In the genomic region with DNA sequence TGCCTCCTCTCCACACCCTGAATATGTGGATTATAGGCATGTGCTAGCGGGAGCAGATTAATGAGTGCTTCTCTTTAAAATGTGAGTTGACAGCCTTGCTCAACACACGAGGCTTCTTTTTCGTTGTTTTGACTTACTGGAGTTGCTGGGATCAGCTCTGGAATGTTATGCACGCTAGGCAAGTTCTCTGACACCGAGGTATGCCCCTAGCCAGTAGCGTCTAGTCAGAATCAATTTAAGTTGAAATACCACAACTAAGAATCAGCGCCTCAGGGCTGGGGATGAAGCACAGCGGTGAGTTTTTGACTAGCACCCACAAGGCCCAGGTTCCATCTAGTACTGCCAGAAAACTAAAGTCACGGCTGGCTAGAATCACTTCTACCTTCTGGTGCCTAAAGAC, we compare ENCODE assay signal across 28 mouse cellular contexts.
DNase-seq lines count a peak whose midpoint lies in the region; ATAC-seq and TF ChIP-seq lines count a peak whose summit lies in the region.
"Had no signal": no experiment of that assay in that cellular context is flagged by ENCODE, and none has a peak within 500 bp of the region (broad histone marks: within the 10 kb centered on the region; RNA-seq: fewer than 3 reads in every experiment).

No protein-coding gene starts in this region.

- H3K4me1 ChIP-seq in embryonic facial prominence, embryonic 11.5 days (ENCODE audit: control insufficient read depth, insufficient read depth, low read length) = no peaks in the 10 kb centered on the region
- H3K4me1 ChIP-seq in embryonic fibroblast, embryonic 13.5 days (ENCODE audit: control insufficient read depth, insufficient read depth, low read length) = peaks cover 3% of the 10 kb centered on the region
- no peaks in the 10 kb centered on the region for H3K4me1 ChIP-seq in neural tube, embryonic 15.5 days
- H3K4me1 ChIP-seq: forebrain, embryonic 15.5 days; heart, embryonic 13.5 days; hindbrain, embryonic 15.5 days; lung, embryonic 15.5 days; midbrain, embryonic 12.5 days; neural tube, embryonic 12.5 days had no signal

- H3K27ac ChIP-seq in embryonic facial prominence, embryonic 11.5 days (replicated peaks; ENCODE audit: low read depth, low read length) = no peak overlapping the region
- H3K27ac ChIP-seq in embryonic fibroblast, embryonic 13.5 days (ENCODE audit: insufficient read depth, low read length) = peak overlapping the region; percentile 50
- no peak overlapping the region for H3K27ac ChIP-seq in neural tube, embryonic 15.5 days (replicated peaks)
- H3K27ac ChIP-seq: forebrain, embryonic 15.5 days; heart, embryonic 13.5 days; hindbrain, embryonic 15.5 days; left cerebral cortex, adult 2 months; limb, embryonic 13.5 days; lung, embryonic 15.5 days; midbrain, embryonic 12.5 days; neural tube, embryonic 12.5 days had no signal

- H3K36me3 ChIP-seq in embryonic facial prominence, embryonic 11.5 days (replicated peaks; ENCODE audit: control insufficient read depth, insufficient read depth, low read depth, low read length) = no peaks in the 10 kb centered on the region
- H3K36me3 ChIP-seq in neural tube, embryonic 15.5 days = no peaks in the 10 kb centered on the region
- H3K36me3 ChIP-seq: forebrain, embryonic 15.5 days; heart, embryonic 13.5 days; hindbrain, embryonic 15.5 days; limb, embryonic 13.5 days; lung, embryonic 15.5 days; midbrain, embryonic 12.5 days; neural tube, embryonic 12.5 days had no signal

- H3K9ac ChIP-seq in embryonic facial prominence, embryonic 11.5 days (replicated peaks; ENCODE audit: low read length) = no peak overlapping the region
- no peak overlapping the region for H3K9ac ChIP-seq in neural tube, embryonic 15.5 days (replicated peaks)
- H3K9ac ChIP-seq: forebrain, embryonic 15.5 days; heart, embryonic 13.5 days; hindbrain, embryonic 15.5 days; limb, embryonic 13.5 days; lung, embryonic 15.5 days; midbrain, embryonic 12.5 days; neural tube, embryonic 12.5 days had no signal

- no peak for TF ChIP-seq POLR2A in embryonic fibroblast, embryonic 13.5 days (IDR thresholded peaks at IDR 0.05; ENCODE audit: low read depth, low read length)

- no peak for TF ChIP-seq CTCF in embryonic fibroblast, embryonic 13.5 days (IDR thresholded peaks at IDR 0.05; ENCODE audit: borderline replicate concordance, insufficient read depth, low read length)

- ATAC-seq in embryonic facial prominence, embryonic 11.5 days (replicated peaks; ENCODE audit: insufficient number of reproducible peaks, low FRiP score, low TSS enrichment, low read depth) = no peak
- no peak for ATAC-seq in neural tube, embryonic 15.5 days (ENCODE audit: low FRiP score)
- ATAC-seq: activated CD4-positive, CD25-positive, alpha-beta regulatory T cell, adult 4 months; forebrain, embryonic 15.5 days had no signal

- H3K4me3 ChIP-seq in embryonic facial prominence, embryonic 11.5 days (ENCODE audit: low read depth, low read length) = no peak overlapping the region
- H3K4me3 ChIP-seq in embryonic fibroblast, embryonic 13.5 days (ENCODE audit: insufficient read depth, low read length) = no peak overlapping the region
- no peak overlapping the region for H3K4me3 ChIP-seq in neural tube, embryonic 15.5 days (replicated peaks)
- H3K4me3 ChIP-seq: forebrain, embryonic 15.5 days; heart, embryonic 13.5 days; hindbrain, embryonic 15.5 days; left cerebral cortex, adult 2 months; limb, embryonic 13.5 days; lung, embryonic 15.5 days; midbrain, embryonic 12.5 days; myocyte; neural tube, embryonic 12.5 days had no signal

- WGBS in embryonic facial prominence, embryonic 11.5 days = 52% methylated on average over 9 of the region's 9 CpGs
- WGBS in neural tube, embryonic 15.5 days = 75% methylated on average over 9 of the region's 9 CpGs

- H3K4me2 ChIP-seq in embryonic facial prominence, embryonic 11.5 days (ENCODE audit: low read depth, low read length) = no peak overlapping the region
- no peak overlapping the region for H3K4me2 ChIP-seq in neural tube, embryonic 15.5 days
- H3K4me2 ChIP-seq: forebrain, embryonic 15.5 days; heart, embryonic 13.5 days; hindbrain, embryonic 15.5 days; limb, embryonic 13.5 days; liver, embryonic 11.5 days; lung, embryonic 15.5 days; midbrain, embryonic 12.5 days; neural tube, embryonic 12.5 days had no signal

- peak; percentile 16 for DNase-seq in embryo, embryonic 11 days
- DNase-seq in embryo, embryonic 9.5 days (ENCODE audit: extremely low spot score) = no peak
- DNase-seq in testis, postnatal 14 days (ENCODE audit: low spot score) = peak; percentile 2
- no peak for DNase-seq in testis, postnatal 10 days (ENCODE audit: low spot score)
- DNase-seq in embryonic facial prominence, embryonic 11.5 days (ENCODE audit: low spot score) = peak; percentile 70
- DNase-seq in frontal cortex, postnatal 14 days (ENCODE audit: low spot score in 2 of 2) = no peak
- DNase-seq: adrenal gland, adult 2 months; adrenal gland, postnatal 36 days; cerebellum, postnatal 10 days; gastrocnemius, postnatal 10 days; heart, postnatal 10 days; kidney, adult 2 months; kidney, postnatal 4 days; layer of hippocampus, adult 9-11 months; thymus, postnatal 36 days had no signal

- no peaks in the 10 kb centered on the region for H3K27me3 ChIP-seq in embryonic facial prominence, embryonic 11.5 days (ENCODE audit: control insufficient read depth, insufficient read depth, low read length)
- no peaks in the 10 kb centered on the region for H3K27me3 ChIP-seq in neural tube, embryonic 15.5 days (replicated peaks)
- H3K27me3 ChIP-seq: forebrain, embryonic 15.5 days; heart, embryonic 13.5 days; hindbrain, embryonic 15.5 days; limb, embryonic 13.5 days; lung, embryonic 15.5 days; midbrain, embryonic 12.5 days; neural tube, embryonic 12.5 days had no signal

- no peaks in the 10 kb centered on the region for H3K9me3 ChIP-seq in embryonic facial prominence, embryonic 11.5 days (replicated peaks; ENCODE audit: control insufficient read depth, low read length)
- no peaks in the 10 kb centered on the region for H3K9me3 ChIP-seq in neural tube, embryonic 15.5 days (replicated peaks)
- H3K9me3 ChIP-seq: forebrain, embryonic 15.5 days; heart, embryonic 13.5 days; hindbrain, embryonic 15.5 days; limb, embryonic 13.5 days; lung, embryonic 15.5 days; midbrain, embryonic 12.5 days; neural tube, embryonic 12.5 days had no signal

Comparison
In these comparisons a context has a peak if more than half of its experiments do, and no peak if none do; other contexts are left out.
1. DNase-seq: peak in embryo, embryonic 11 days (single experiment), testis, postnatal 14 days (single experiment) and embryonic facial prominence, embryonic 11.5 days (single experiment); none in embryo, embryonic 9.5 days (single experiment), testis, postnatal 10 days (single experiment) and frontal cortex, postnatal 14 days (0 of 2).